Mouse (Mus musculus) CD4-positive naive resting alpha-beta T cell, adult 76 days (primary cell): ENCODE measurements around the gene Pick1. TPM values are rescaled to one million over a fixed set of nuclear protein-coding genes. Genes with fewer than 3 reads are reported as not detected.

Source experiments
- total RNA-seq: library from RNA; stranded (reverse); gene quantifications from one replicate; pipeline ENCODE4 v1.2.4, GENCODE M21; 2023

Pick1 gene
- 26.0 TPM for total RNA-seq

GRCm38 (mm10) chr15:79229058-79229821, at the start of gene Pick1, which contains the start of gene Gm49486:
Gene Pick1 (plus strand): TSS chr15:79229173.
Gene Gm49486 (plus strand): TSS chr15:79229391.

GRCm38 (mm10) chr15:79254661-79255060, 25.7 kb downstream of the Pick1 start, which contains the start of gene Slc16a8:
Gene Slc16a8 (minus strand): TSS chr15:79254761.

GRCm38 (mm10) chr15:79285399-79285798, 56.4 kb downstream of the Pick1 start, which contains the start of gene Baiap2l2:
Gene Baiap2l2 (minus strand): TSS chr15:79285537.

Other genes starting within 250 kb of the Pick1 start
- gene H1f0, start 200.7 kb upstream of the Pick1 start, total RNA-seq, result 9.1 TPM
- gene Galr3, start 187.3 kb upstream of the Pick1 start, total RNA-seq, result not detected
- 29.3 TPM for gene Ankrd54, start 166.3 kb upstream of the Pick1 start, total RNA-seq
- 118 TPM for gene Eif3l, start 154.0 kb upstream of the Pick1 start, total RNA-seq
- 64.6 TPM for gene Micall1, start 120.3 kb upstream of the Pick1 start, total RNA-seq
- gene Polr2f, start 88.2 kb upstream of the Pick1 start, total RNA-seq, result 38.1 TPM
- not detected for gene 1700088E04Rik, start 87.9 kb upstream of the Pick1 start, total RNA-seq
- not detected for gene Sox10, start 63.9 kb upstream of the Pick1 start, total RNA-seq
- gene Gm49486, start 218 bp downstream of the Pick1 start, total RNA-seq, result 0.73 TPM
- not detected for gene Slc16a8, start 25.6 kb downstream of the Pick1 start, total RNA-seq
- gene Baiap2l2, start 56.4 kb downstream of the Pick1 start, total RNA-seq, result 1.9 TPM
- 13.1 TPM for gene Pla2g6, start 99.2 kb downstream of the Pick1 start, total RNA-seq
- gene Maff, start 117.4 kb downstream of the Pick1 start, total RNA-seq, result 241 TPM
- 46.1 TPM for gene Tmem184b, start 174.4 kb downstream of the Pick1 start, total RNA-seq
- 100 TPM for gene Csnk1e, start 226.4 kb downstream of the Pick1 start, total RNA-seq